Mouse (Mus musculus) stomach, embryonic 16.5 days (tissue): Measurements from ENCODE around the gene Tm6sf1. TPM values are rescaled to one million over a fixed set of nuclear protein-coding genes. Genes with fewer than 3 reads are reported as not detected.

ENCODE experiments used
- ATAC-seq: fragments of 200-750 bp; cut with Nextera tagmentation; 2 replicates; pipeline ENCODE4 v1.8.0; 2017; ENCODE audit warnings: moderate number of reproducible peaks, moderate TSS enrichment; ENCODE audit not compliant: insufficient read depth, low FRiP score
- H3K27ac ChIP-seq: fragments of 300-500 bp; sonication (generic); 2 replicates; pipeline ENCODE4 v1.5.1; 2014; ENCODE audit warnings: low read length
- H3K27me3 ChIP-seq: fragments of 300-500 bp; sonication (generic); 2 replicates; pipeline ENCODE4 v1.6.1; 2014; ENCODE audit warnings: low read length, control low read depth, mixed read lengths; ENCODE audit not compliant: control insufficient read depth, insufficient read depth
- H3K36me3 ChIP-seq: fragments of 300-500 bp; sonication (generic); 2 replicates; pipeline ENCODE4 v1.6.1; 2014; ENCODE audit warnings: low read length; ENCODE audit not compliant: control insufficient read depth, insufficient read depth
- H3K4me1 ChIP-seq: fragments of 300-500 bp; sonication (generic); 2 replicates; pipeline ENCODE4 v1.6.1; 2014; ENCODE audit warnings: low read length, control low read depth, mixed read lengths; ENCODE audit not compliant: control insufficient read depth, insufficient read depth
- H3K4me2 ChIP-seq: fragments of 300-500 bp; sonication (generic); 2 replicates; pipeline ENCODE4 v1.6.1; 2014; ENCODE audit warnings: low read depth, low read length, mixed read lengths
- H3K4me3 ChIP-seq: fragments of 300-500 bp; sonication (generic); replicated peaks from 2 replicates; pipeline ENCODE4 v1.5.1; 2014; ENCODE audit warnings: mild to moderate bottlenecking, low read length
- H3K9ac ChIP-seq: fragments of 300-500 bp; sonication (generic); 2 replicates; pipeline ENCODE4 v1.6.1; 2014; ENCODE audit warnings: low read length
- H3K9me3 ChIP-seq: fragments of 300-500 bp; sonication (generic); replicated peaks from 2 replicates; pipeline ENCODE4 v1.6.1; 2016; ENCODE audit warnings: low read length, control low read depth; ENCODE audit not compliant: control insufficient read depth
- WGBS: fragments of 180-500 bp; shearing (Covaris S2); extraction: QIAGEN DNeasy Blood & Tissue Kit; methylation state at CpG from one replicate; pipeline ENCODE4 v1.1.7; 2014; 5-methylcytosine and 5-hydroxymethylcytosine counted together
- polyA plus RNA-seq: library from polyadenylated mRNA; unstranded; fragments of >200 nt; fragmentation: Nextera tagmentation; extraction: Ambion mirVana; gene quantifications from 2 replicates; pipeline ENCODE4 v1.2.1, GENCODE M21; 2015

Tm6sf1 gene
- polyA plus RNA-seq, 1 experiment from 2014 or later, result 15.2 TPM

DNA sequence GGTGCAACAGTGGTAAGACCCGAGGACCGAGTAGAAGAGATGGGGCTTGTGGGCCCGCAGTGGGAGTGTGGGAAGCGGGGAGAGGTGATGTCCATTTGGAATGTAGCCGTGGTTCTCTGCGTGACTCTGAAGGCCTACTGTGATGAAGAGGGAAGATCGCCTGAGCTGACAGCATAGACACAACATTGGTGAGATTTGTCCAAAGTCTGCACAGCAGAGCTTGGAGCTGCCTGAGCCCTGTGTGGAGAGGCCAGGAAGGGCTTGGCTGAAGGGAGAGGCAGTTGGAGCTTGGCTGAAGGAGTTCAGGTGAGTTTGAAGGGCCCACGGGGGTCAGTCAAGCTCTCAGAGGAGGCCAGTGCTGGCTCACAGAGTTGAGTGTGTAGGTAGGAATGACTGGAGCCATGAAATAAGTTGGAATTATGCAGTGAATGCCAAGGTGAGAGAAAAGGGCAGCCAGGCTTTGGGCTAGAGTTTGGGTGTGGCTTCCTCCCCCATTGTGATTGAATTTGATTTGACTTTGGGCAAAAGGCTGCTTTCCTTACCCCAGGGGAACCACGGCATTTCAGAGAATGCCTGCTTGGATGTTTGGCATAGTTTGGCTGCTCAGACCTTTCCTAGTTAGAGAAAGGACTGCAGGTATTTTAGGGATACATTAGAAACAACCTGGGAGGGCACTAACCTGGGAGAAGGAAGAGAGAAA is 8.6 kb downstream of the Tm6sf1 start:
- Histone ChIP-seq H3K9me3 (no peaks in the 10 kb centered on the region), H3K4me1 (0 out of 2 replicates have a peak, but pooled peaks cover 2% of the 10 kb centered on the region), H3K9ac (no peak overlapping the region), H3K27ac (no peak overlapping the region), H3K4me2 (no peak overlapping the region), H3K36me3 (no peaks in the 10 kb centered on the region), H3K4me3 (no peak overlapping the region), H3K27me3 (no peaks in the 10 kb centered on the region)
- 80% methylated on average over 9 of the region's 9 CpGs for WGBS
- ATAC-seq, result no peak

DNA sequence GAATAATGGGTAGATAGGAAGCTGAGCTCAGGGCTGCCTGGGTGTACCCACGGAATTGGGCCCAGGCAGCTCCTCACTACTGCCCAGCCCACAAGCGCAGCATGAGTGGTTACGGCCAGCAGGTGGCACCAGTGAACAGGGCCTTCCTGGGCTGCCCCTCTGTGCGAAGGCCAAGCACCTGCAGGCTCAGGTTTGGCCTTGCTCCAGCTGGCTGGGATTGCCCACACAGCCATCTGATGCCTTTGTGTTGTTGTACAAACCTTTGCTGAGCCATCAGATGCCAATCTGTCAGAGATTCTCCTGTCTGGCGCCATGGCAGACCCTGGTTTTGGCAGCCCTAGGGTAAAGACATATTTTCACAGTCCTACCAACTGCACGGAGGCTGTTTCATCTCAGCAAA is 9.4 kb downstream of the Tm6sf1 start:
- Histone ChIP-seq H3K9ac (no peak overlapping the region), H3K27ac (no peak overlapping the region), H3K9me3 (no peaks in the 10 kb centered on the region), H3K4me2 (no peak overlapping the region), H3K4me1 (0 out of 2 replicates have a peak, but pooled peaks cover under 1% of the 10 kb centered on the region), H3K4me3 (no peak overlapping the region), H3K36me3 (no peaks in the 10 kb centered on the region), H3K27me3 (no peaks in the 10 kb centered on the region)
- peak; percentile 29; the same call in 1 of the 2 replicates for ATAC-seq
- 29% methylated on average over 6 of the region's 6 CpGs for WGBS

DNA sequence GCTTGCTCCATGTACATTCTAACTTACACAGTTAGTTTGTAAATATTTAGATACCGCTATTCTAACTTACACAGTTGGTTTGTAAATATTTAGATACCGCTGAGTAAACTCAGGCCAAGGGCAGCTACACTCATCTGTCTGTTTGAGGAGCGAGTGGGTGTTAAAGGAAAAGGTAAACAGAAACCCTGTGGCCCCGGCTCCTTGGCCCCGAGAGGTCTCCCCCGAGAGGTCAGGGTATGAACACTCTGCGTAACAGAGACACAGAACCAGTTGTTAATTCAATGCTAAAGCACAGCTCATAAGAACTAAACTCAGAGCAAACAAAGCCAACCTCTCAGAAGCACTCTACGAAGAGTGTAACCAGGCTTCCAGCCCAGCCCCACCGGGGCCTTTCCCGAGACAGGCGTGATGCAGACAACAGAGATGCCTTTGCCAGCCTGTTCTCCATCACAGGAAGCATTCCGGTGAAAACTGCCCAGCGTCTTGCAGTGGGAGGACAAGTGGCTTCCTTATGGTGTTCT is 13.8 kb downstream of the Tm6sf1 start:
- H3K4me1 ChIP-seq, result no peaks in the 10 kb centered on the region
- no peak overlapping the region for H3K27ac ChIP-seq
- no peaks in the 10 kb centered on the region for H3K27me3 ChIP-seq
- no peak overlapping the region for H3K9ac ChIP-seq
- no peak overlapping the region for H3K4me2 ChIP-seq
- H3K9me3 ChIP-seq, result no peaks in the 10 kb centered on the region
- no peak overlapping the region for H3K4me3 ChIP-seq
- no peaks in the 10 kb centered on the region for H3K36me3 ChIP-seq
- peak; percentile 77; the same call in 1 of the 2 replicates for ATAC-seq
- WGBS, result 35% methylated on average over 13 of the region's 13 CpGs

DNA sequence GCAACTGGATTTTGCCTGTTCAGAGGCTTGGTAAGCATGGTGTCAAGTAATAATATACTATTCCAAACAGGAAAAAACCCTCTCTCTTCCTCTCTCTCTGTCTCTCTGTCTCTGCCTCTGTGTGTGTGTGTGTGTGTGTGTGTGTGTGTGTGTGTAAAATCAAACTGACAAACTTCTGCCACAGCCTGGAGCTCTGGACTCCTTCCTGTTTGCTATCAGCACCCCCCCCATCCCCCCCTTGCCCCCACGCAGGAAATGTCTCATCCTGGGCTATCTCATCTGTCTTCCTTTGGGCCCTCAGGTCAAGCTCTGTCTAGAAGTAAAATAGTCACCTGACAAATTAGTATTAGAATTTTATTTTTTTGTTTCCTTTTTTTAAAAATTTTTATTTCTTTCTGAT is 15.0 kb downstream of the Tm6sf1 start:
- Histone ChIP-seq H3K4me1 (no peaks in the 10 kb centered on the region), H3K4me3 (no peak overlapping the region), H3K27me3 (no peaks in the 10 kb centered on the region), H3K9ac (no peak overlapping the region), H3K9me3 (no peaks in the 10 kb centered on the region), H3K36me3 (no peaks in the 10 kb centered on the region), H3K4me2 (no peak overlapping the region), H3K27ac (no peak overlapping the region)
- 6% methylated on average over 1 of the region's 1 CpGs for WGBS
- ATAC-seq, result no peak

DNA sequence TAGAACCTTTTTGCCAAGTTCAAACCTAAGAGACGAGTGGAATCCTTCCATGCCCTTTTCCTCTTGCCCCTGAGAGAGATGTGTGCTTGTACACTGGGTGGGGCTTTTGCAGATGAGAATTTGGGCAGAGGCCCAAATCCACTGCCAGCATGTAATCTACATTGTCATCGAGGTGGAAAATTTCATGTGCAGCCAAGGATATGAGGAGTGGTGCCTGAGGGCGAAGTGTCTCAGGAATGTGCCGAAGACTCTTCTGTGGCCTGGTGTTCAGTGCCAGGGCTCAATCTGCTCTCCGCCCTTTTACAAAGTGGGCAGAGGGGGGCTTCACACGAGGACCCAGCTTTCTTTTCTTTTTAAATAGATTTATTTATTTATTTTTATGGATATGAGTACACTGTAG is 15.8 kb downstream of the Tm6sf1 start:
- H3K9me3 ChIP-seq, result no peaks in the 10 kb centered on the region
- no peaks in the 10 kb centered on the region for H3K4me1 ChIP-seq
- H3K27ac ChIP-seq, result no peak overlapping the region
- 77% methylated on average over 6 of the region's 6 CpGs for WGBS
- no peak overlapping the region for H3K4me3 ChIP-seq
- H3K36me3 ChIP-seq, result no peaks in the 10 kb centered on the region
- ATAC-seq, result no peak
- no peaks in the 10 kb centered on the region for H3K27me3 ChIP-seq
- no peak overlapping the region for H3K4me2 ChIP-seq
- no peak overlapping the region for H3K9ac ChIP-seq

DNA sequence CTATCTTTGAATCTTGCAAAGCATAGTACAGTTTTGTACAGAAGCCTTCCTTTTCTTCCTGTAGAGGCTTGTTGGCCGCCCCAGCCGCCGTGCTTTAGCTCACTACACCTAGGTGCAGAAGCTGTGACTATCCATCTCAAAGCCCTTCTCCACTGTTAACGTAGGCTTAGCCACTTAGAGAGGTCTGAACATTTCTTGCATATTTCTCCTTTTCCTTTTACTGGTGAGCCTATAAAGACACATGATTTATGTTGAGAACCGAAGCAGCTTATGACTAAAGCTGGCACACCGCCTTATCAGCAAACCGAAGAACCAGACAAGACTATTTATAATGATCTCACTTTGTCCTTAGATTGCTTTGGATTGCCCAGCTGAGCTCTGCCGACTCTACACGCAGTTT is 16.6 kb downstream of the Tm6sf1 start:
- H3K9ac ChIP-seq, result no peak overlapping the region
- no peak for ATAC-seq
- H3K4me3 ChIP-seq, result no peak overlapping the region
- H3K4me1 ChIP-seq, result no peaks in the 10 kb centered on the region
- no peak overlapping the region for H3K4me2 ChIP-seq
- 55% methylated on average over 9 of the region's 9 CpGs for WGBS
- H3K27me3 ChIP-seq, result no peaks in the 10 kb centered on the region
- H3K36me3 ChIP-seq, result no peaks in the 10 kb centered on the region
- H3K27ac ChIP-seq, result no peak overlapping the region
- no peaks in the 10 kb centered on the region for H3K9me3 ChIP-seq

DNA sequence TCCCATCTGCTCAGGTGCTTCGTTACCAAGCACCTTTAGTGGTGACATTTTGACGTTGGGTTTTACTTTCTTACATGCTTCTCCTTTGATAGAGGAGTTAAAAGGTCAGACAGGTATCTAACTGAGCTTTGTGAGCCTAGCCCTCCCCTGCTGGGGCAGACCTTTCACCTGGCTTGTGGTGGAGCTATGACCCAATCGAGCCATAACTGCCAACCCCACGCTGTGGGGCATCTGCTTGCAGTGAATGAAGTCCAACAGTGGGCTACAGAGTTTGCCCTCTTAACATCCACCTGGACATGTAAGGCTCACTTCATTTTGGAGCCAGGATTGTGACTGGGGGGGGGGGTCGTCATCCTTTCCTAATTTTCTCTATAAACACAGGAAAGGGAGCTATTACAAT is 21.5 kb downstream of the Tm6sf1 start:
- ATAC-seq, result no peak
- no peaks in the 10 kb centered on the region for H3K9me3 ChIP-seq
- H3K36me3 ChIP-seq, result no peaks in the 10 kb centered on the region
- no peak overlapping the region for H3K27ac ChIP-seq
- H3K27me3 ChIP-seq, result no peaks in the 10 kb centered on the region
- H3K9ac ChIP-seq, result no peak overlapping the region
- H3K4me2 ChIP-seq, result no peak overlapping the region
- 75% methylated on average over 5 of the region's 5 CpGs for WGBS
- H3K4me3 ChIP-seq, result no peak overlapping the region
- no peaks in the 10 kb centered on the region for H3K4me1 ChIP-seq

DNA sequence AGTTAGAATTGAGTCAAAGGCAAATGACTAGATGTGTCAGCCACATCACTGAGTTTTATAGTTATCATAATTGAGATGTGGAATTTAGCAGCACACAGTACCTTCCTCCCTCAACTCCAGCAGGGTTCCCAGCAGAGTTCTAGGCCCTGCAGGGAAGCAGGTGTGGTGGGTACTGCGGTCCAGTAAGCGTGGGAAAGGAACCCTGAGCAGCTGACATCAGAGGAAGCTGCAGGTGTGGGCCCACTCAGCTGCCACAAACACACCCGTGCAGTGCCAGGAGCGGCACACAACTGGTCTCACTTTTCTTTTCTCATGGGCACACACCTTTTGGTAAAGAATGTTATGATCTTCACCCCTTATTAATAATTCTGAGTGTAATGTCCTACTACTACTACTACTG is 22.0 kb downstream of the Tm6sf1 start:
- H3K4me3 ChIP-seq, result no peak overlapping the region
- H3K27me3 ChIP-seq, result no peaks in the 10 kb centered on the region
- 84% methylated on average over 4 of the region's 4 CpGs for WGBS
- no peak overlapping the region for H3K4me2 ChIP-seq
- H3K27ac ChIP-seq, result no peak overlapping the region
- H3K9me3 ChIP-seq, result no peaks in the 10 kb centered on the region
- no peaks in the 10 kb centered on the region for H3K36me3 ChIP-seq
- H3K9ac ChIP-seq, result no peak overlapping the region
- ATAC-seq, result no peak
- no peaks in the 10 kb centered on the region for H3K4me1 ChIP-seq

DNA sequence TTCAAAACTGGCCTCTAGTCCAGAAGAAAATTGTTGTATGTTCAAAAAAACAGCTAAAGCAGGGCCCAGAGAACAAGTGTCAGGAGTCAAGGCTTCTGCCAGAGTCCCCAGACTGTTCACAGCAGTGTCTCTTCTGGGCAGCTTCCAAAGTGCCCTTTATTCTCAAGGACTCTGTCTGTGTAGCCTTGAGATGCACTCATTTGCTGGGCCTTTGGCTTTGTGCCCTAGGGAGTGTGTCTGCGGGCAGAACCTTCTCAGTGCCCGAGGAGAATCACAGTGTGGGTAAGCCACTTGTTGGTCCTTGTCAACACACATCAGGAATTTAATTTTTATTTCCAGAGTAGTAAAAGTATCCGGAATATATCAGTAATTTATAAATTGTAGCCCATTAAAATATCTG is 22.8 kb downstream of the Tm6sf1 start:
- ATAC-seq, result no peak
- H3K9ac ChIP-seq, result no peak overlapping the region
- WGBS, result 77% methylated on average over 3 of the region's 3 CpGs

More for the DNA sequence above, 22.8 kb downstream of the Tm6sf1 start:
- H3K27me3 ChIP-seq, result no peaks in the 10 kb centered on the region
- H3K9me3 ChIP-seq, result no peaks in the 10 kb centered on the region
- no peak overlapping the region for H3K4me2 ChIP-seq
- no peak overlapping the region for H3K4me3 ChIP-seq
- H3K4me1 ChIP-seq, result no peaks in the 10 kb centered on the region
- no peak overlapping the region for H3K27ac ChIP-seq
- H3K36me3 ChIP-seq, result 0 out of 2 replicates have a peak, but pooled peaks cover 3% of the 10 kb centered on the region
